Mouse (Mus musculus) kidney, postnatal 10 days (tissue): ENCODE data around the gene Tk1.
"Not testable (repeated sequence)": the region's sequence is repeated elsewhere in the genome, so short reads cannot be mapped to it uniquely, and the experiment has no call there.

Experiments
- DNase-seq: peaks from one replicate; pipeline ENCODE4 v3.0.0; 2021; ENCODE audit warnings: mixed read lengths

Tk1 gene

DNA sequence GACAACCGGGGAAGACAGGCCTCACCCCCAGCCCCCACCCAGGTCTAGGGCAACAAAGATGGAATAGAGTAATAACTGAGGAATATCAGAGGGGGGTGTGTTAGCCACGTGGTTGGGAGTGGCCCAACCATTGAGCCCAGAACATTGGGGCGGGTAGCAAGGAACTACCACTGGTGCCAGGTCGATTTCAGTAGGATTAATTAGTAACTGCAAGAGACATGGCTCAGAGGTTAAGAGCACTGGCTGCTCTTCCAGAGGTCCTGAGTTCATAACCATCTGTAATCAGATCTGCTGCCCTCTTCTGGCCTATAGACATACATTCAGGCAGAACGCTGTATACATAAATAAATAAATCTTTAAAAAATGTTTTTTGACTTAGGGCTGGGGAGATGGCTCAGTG lies 20.7 kb upstream of the Tk1 start:
- DNase-seq, result peak; percentile 46

DNA sequence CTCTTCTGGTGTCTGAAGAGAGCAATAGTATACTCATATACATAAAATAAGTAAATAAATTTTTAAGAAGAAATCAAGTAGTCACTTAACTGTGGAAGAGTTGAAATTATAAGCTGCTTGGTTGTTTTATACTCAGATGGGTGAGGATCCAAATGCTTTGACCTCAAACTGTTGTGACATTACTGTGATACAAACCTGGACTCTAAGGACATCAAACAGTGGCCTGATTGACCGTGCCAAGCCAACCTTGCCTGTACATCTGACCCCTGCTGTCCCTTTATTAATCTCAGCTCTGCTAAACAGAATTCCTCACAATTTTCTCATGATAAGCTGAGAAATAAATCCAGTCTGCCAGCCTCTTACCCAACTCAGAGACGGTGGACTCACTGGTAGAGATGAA lies 19.8 kb upstream of the Tk1 start:
- DNase-seq, result no peak

DNA sequence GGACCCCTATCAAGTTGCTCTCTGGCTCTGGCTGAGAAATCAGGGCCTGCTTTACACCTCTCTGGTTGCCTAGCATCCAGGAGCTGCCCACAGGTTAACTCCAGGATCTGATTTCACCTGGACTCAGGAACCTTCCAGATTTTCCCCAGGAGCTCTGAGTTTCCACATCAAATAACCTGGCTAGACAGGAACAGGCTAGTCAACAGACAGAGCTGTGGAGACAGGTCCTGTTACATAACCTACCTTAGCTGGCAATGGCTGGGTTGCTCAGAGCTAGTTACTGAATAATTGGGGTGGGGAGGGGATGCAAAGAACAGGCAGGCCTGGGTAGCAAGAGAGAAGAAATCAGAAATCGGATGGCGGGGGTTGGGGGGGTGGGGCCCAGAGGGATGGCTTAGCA lies 19.1 kb upstream of the Tk1 start:
- no peak for DNase-seq

DNA sequence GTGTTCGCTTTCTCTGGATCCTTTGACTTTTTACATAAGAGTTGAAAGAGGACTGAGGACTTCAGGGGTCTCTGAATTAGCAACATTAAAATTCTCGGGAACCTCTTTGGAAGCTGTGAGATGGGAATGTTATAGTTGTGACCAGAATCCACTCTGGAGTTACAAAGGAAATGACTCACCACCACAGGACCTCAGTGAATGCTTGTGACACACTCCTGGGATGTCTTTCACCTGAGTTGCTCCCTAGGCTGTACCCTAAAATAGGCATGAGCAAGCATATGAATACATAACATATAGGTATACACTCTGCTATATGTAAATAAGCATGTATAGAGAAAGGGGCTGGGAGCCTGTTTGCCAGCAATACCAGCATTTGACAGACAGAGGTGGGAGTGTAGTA lies 17.5 kb upstream of the Tk1 start:
- DNase-seq, result no peak

DNA sequence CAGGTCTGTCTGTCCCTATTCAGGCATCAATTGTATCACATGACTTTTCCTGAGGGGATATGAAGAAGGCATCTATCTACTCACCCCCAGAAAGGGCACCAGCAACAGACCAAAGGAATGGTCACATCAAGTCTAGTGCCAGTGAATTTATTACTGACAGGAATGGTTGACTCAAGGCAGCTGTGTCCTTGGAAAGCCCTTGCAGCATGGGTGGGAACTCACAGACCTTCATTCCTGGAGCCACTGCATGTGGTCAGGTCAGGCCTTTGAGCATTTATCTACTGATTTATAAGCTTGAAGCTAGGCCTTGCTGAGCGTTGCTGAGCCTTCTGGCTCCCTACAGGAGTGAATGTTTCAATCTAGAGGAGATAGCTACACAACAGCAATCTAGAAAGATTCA lies 15.0 kb upstream of the Tk1 start:
- DNase-seq, result no peak

DNA sequence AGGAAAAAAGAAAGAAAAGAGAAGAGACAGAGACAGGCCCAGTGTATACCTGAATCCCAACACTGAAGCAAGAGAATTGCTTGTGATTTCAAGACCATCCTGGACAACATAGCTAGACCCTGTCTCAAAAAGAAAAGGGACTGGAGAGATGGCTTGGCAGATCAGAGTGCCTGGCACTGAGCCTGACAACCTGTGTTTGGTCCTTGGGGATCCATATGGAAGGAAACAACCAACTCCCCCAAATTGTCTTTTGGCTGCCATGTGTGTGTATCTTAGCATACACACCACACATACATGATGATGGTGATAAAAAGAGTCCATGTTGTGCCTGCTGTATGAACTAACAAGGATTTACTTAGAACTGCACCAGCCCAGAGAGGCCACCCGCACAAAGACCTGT lies 13.1 kb upstream of the Tk1 start:
- no peak for DNase-seq

DNA sequence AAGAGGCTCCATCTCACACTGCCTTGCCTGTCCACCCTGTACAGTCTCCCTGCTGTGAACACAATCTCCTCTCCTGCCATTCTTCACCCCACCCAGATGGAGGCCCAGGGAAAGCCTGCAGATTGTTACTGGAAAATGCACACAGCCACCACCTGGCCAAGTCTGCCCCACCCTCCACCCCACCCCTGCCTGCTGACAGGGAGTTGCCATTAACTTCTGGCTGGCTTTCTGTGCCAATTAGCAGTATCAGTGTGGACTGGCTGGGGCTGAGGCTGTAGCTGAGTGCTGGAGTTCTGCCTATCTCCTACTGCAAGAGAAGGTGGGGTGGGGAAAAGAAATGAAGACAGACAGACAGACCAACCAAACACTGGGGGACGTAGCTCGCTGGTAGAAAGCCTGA lies 12.7 kb upstream of the Tk1 start:
- peak; percentile 48 for DNase-seq

DNA sequence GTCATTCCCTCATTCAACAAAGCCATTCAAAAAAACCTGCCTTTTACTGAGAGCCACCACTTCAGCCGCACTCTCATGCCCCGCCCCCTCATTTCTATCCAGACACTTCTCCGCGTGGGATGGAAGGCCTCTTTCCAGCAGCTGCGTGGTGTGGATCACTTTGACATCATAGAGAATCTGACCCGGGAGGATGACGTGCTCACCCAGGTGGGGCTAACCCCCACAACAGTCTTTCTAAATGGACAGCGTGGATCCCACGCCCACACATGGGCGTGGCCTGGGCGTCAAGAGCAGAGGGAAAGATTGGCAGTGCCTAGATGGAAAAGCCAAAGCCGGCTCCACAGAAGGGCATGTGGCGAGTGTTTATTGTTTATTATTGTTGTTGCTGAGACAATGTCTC lies 10.4 kb upstream of the Tk1 start:
- DNase-seq, result peak; percentile 56

DNA sequence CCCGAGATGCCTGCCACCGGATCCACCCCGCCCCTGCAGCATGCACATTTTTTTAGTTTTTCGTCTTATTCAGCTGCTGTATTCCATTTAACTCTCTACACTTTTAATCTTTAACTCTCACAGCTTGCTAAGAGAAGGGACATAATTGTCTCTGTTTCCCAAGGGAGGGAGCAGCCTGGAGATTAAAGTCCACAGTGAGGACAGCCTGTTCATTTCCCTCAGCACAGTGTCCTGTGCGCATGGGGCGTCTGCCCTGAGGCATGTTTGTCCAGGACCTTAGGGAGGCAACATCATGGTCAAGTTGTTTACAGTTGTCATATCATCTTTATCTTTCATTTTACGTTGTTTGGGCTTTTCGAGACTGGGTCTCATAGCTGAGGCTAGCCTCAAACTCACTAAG lies 8.2 kb upstream of the Tk1 start:
- DNase-seq, result peak; percentile 51

DNA sequence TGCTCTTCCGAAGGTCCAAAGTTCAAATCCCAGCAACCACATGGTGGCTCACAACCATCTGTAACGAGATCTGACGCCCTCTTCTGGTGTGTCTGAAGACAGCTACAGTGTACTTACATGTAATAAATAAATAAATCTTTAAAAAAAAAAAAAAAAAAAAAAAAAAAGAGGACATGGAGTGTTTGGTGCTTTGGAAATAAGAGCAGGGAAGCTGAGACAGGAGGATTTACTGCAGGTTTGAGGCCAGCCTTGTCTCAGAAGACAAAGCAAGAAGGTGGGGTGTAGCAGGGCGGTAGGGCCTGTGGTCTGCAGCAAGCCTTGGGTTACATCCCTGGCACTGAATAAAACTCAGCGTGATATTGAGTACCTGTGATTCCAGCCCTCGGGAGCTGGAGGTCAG lies 7.6 kb upstream of the Tk1 start:
- not testable (repeated sequence) for DNase-seq

DNA sequence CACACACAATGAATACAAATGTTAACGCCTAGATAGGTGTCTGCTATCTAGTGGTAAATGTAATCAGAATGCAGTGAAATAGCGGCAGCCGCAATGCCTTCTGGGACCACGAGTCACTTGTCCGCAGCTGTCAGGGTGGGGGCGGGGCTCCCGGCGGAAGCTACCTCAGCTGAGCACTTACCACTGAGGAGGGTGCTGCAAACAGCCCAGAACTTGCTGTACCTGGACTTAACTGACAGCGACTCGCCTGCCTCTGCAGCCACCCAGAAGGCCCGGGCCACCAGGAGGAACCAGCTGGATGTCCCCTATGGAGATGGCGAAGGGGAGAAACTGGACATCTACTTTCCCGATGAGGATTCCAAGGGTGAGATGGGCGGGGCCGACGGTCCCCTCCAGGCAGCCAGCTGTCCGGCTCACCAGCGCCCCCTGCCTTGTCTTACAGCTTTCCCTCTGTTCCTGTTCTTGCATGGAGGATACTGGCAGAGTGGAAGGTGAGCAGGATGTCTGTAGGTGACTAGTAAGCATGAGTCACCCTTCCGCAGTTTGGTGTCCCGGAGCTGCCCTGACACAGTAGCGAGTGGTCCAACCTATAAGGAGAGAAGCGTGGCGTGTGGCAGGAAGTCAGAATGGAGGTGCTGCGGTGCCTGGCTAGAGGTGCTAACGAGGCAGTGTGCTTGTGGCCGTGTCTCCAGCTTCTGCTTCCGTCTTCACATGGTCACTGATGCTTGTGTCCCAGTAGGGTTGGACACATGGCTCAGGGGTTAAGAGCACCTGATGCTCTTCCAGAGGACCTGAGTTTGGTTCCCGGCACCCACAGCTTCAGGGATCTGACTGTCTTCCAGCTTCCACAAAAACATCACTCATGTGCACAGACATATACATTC lies 6.4 kb upstream of the Tk1 start:
- DNase-seq, result peak; percentile 85

DNA sequence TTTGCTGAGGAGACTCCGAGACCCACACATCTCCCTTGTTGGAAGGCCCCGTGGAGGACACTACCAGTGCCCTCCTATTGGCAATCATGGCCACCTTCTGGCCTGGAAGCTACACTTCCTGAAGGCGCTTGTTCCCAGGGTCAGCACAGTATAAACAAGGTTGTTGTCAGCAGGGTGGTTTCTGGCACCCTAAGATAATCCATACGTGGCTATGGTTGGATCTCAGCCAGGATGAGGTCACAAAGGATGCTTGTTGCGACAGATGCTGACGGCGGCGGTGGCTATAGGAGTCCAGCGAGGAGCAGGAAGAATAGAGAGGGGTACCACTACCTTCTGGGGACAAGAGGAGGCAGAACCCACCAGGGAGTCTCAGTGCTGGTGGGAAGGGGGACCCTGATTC lies 4.5 kb upstream of the Tk1 start:
- no peak for DNase-seq

DNA sequence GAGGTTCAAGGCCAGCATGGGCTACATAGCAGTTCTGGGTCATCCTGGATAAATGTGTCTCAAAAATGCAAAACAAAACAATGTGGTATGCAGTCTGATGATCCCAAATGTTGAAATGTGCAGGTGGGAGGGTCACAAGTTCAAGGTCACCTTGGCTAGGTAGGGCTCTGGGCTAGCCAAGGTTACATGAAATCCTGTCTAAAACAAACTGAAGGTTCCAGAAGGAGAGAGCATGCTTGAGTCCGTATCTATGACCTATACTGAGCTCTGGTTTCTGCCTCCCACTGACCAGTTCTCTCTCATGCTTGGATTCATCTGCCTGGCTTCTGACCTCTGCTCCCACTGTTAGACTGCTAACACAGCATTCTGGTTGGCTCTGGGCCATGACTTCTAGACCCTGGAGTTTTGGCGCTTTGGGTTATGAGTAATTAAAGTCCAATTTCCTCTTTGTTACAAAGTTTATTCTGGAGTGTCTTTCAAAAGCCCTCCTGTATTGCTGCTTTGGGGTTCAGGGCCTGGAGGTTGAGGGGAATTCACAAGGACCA lies 3.9 kb upstream of the Tk1 start:
- DNase-seq, result peak; percentile 92

DNA sequence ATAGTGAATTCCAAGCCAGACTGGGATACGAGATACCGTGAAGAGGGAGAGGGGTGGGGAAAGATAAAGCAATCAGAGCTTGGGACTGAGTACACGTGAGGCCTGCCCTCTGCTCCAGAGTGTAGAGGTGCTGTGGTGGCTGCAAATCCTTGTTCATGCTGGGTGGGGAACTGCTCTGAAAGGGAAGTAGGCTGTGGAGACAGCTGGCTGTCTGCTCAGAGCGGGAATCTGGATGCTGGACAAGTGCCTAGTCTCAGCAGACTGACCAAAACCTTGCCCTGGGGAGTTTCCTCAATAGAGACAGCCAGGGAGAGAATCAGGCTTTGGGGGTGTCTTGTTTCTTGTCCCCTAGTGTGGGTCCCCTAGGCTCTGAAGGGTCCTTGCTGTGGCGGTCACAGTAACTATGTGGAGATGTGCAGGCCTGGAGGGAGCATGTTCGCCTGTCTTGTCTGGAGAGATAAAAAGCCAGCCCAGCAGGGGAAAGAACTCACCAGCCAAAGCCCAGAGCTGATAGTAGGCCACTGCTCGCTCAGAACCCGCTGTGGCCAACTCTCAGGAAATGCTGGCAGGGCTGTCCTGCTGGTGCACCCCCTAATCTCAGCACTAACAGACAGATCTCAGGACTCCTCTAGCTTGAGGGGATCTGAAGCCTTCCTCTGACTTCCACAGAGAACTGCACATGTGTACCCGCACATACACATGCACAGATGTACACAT lies 3.2 kb upstream of the Tk1 start:
- DNase-seq, result peak; percentile 72

DNA sequence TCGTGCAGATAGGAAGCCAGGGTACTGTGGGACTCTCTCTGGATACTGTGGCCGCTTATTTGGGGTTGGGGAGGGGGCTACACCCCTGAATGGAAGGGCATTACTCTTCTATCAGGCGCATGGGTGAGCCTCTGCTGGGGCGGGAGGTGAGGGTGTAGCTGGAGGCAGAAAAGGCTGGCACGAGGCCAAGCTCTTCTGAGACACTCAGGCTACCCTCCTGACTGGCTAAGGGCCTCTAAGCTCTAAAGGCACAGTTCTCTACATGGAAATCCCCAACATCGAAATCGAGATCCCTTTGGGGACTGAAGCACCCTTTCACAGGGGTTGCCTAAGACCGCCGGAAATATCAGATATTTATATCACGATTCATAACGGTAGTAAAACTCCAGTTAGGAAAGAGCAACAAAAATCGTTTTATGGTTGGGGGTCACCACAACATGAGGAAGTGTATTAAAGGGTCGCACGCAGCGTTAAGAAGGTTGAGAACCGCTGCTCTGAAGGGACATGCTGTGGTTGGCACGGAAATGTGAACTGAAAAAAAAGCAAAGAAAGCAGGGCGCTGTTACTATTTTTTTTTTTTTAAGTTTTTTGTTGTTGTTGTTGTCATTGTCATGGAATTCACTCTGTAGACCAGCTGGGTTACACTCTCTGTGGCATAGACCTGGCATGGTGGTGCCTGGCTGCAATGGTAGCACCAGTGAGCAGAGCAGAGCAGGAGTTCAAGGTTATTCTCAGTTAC lies 2.4 kb upstream of the Tk1 start:
- peak; percentile 80 for DNase-seq

DNA sequence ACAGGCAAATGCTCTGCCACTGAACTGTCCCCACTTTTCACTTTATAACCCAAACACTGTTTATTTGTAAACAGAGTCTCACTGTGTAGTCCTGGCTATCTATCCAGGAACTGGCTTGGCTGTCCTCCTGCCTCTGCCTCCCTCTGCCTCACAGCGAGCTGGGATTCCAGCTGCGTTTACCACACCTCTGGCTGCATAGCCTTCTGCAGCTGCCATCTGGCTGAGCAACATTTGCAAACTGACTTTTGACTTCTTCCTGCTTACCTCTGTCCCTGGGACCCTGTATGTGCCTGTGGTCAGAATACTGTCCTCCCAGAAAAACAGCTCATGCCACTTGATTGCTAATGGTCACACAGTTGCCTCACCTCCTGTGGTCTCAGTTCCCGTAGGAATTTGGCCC lies 1.5 kb upstream of the Tk1 start:
- DNase-seq, result no peak

DNA sequence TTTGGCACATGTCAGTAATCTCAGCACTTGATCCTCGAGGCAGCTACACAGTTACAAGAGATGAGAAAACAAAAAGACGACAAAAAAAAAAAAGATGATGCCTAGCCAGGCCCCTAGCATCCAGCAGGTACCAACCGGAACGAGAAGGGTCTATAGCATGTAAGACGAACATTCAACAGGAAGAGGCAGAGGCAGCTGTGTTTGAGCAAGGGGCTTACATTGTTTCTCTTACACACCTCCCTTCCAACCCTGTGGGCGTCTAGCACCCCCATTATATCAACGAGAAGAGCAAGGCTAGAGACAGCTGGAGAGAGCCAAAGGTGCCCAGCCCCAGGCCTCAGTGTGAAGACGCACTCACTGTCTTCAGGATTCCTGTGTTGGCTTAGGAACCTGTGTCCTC lies 1.0 kb upstream of the Tk1 start:
- no peak for DNase-seq

DNA sequence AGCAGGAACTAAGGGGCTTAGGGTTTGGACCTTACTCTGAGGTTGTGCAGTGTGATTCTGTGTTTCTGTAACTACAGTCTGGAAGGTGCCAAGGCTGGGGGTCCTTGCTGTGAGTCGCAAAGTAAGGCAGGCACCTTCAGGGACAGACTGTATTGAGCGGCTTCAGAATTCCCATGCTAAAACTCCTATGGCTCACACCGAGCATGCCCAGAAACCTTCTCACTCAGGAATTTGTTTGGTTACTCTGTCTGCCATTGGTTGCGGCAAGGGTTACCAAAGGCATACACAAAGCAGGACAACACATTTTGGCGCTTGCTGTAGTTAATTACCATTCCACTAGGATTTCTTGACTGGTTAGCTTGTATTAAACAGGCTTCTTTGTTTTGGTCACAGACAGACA lies 272 bp upstream of the Tk1 start:
- no peak for DNase-seq

DNA sequence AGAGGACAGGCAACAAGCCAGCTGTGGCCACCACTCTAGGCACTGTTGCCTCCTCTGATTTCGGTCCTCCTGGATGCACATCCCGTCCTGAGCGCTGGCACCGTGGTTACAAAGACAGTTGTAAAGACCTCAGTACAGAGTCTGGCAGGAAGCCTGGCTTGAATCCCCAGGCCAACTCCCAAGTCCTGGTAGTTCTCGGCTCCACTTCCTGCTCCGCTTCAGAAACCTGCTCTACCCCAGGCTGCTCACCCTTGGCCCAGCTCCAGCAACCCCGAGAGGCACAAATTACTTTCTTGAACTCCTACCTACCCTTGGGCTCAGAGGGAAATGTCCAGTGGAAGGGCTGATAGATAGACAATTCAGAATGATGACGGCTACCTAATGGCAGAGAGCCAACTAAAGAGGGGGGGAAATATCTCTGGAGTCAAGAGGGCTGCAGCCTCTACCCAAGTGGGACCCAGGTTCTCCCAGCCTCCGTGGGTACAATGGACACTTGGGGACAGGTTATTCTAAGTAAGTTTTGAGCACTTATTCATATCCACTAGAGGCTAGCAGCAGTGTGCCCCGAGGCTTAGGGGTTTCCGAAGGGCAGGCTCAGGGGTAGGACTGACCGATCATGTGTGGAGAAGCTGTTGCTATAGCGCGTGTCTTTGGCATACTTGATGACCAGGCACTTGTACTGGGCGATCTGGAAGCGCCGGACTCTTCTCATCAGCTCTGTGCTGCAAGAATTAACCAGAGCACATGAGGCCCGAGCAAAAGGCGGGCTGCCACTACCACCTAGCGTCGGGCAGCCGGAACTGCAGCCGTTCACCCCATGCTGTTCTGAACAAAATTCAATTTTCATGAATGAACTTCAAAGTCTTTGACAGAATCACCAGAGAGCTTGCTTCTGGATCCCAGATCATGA lies 1.6 kb downstream of the Tk1 start:
- DNase-seq, result peak; percentile 89

DNA sequence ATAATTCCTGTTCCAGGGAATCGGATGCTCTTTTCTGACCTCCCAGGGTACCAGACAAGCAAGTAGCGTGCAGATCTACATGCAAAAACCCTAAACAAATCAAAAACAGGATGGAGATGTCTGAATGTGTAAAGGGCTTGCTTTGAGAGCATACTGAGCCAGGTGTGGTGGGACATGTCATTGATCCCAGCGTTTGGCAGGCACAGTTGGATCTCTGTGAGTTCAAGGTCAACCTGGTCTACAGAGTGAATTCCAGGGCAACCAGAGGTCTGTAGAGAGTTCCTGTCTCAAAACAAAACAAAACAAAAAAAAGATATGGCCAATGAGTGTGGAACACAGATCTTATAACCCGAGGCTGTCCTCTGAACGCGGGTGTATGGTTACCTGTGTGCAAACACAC lies 2.5 kb downstream of the Tk1 start:
- no peak for DNase-seq

DNA sequence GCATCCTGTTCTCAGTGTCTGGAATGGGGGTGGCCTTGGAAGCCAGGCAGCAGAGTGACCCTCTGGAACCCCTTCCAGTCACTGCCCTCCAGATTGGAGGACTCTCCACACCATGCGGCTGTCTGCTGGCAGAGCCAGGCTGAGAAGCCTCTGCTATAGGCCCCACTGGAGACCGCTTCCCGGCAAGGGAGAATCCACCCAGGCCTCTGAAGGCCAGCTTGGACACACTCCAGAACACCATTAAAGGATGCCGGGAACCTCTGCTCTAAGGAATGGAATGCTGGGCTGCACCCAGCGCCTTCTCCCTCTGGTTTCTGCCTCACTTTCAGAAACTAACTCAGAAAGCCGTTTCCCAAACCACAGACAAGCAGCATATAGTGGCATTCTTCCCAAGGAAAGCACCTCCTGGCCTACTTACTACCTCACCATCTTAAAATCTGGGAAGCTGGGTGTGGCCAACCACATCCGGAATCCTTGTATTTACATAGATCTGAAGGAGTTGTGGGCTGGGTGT lies 3.1 kb downstream of the Tk1 start:
- DNase-seq, result peak; percentile 70

DNA sequence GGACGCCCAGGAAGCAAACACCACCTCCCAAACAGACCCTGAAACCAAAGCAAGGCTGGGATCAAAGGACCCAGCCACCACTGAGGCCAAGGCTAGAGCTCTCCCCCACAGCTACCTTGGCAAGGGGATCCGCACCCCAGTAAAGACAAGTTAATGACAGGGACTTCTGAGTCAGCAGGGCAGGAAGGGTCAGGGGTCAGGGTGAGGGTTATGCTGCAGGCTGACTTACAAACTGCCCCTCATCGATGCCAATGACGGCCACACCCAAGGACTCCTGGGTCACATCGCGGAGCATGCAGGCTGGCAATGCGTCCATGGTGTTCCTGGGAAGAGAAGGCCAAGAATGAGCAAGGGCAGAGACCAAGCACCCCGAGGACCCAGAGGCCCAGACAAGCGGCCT lies 4.0 kb downstream of the Tk1 start:
- DNase-seq, result no peak
